Mouse (Mus musculus): ENCODE data around the gene Lrrc41. TPM values are rescaled to one million over a fixed set of nuclear protein-coding genes. Genes with fewer than 3 reads are reported as not detected.

The Lrrc41 gene
- polyA plus RNA-seq, 1 experiment from 2014 or later = 77.5 TPM

DNA sequence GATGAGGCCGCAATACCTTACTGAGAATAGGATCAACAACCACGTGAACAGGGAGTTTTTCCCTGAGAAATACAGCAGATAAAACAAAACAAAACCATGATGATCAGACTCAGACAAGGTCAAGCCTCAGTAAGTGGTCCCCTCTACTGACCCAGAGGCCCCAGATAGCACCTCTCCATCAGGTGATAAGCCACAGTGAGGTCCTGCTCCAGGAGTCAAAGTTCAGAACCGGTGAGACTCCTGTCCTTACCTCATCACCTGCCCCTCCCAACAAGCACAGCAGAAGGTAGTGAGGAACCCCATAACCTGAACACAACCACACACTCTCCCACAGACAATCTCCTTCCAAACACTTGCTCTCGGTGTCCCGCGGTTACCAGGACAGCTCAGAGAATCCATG lies 35.6 kb downstream of the Lrrc41 start:
- Histone ChIP-seq H3K36me3 (ENCODE audit: control insufficient read depth, insufficient read depth, low read length) (no peaks in the 10 kb centered on the region), H3K4me2 (ENCODE audit: low read depth, low read length) (no peak overlapping the region), H3K27ac (ENCODE audit: low read depth, low read length) (no peak overlapping the region), H3K27me3 (ENCODE audit: control insufficient read depth, insufficient read depth, low read length) (no peaks in the 10 kb centered on the region), H3K4me1 (ENCODE audit: control insufficient read depth, insufficient read depth, low read length) (no peaks in the 10 kb centered on the region), H3K9me3 (ENCODE audit: control insufficient read depth, low read length) (no peaks in the 10 kb centered on the region), H3K9ac (replicated peaks; ENCODE audit: low read depth, low read length) (no peak overlapping the region), H3K4me3 (ENCODE audit: low read depth, low read length) (no peak overlapping the region)
- 97% methylated on average over 6 of the region's 6 CpGs for WGBS
- ATAC-seq (ENCODE audit: low read depth) = no peak

GRCm38 (mm10) chr4:116111486-116111885 lies 36.4 kb downstream of the Lrrc41 start:
- WGBS = 33% methylated on average over 2 of the region's 2 CpGs
- no peak for ATAC-seq (ENCODE audit: low read depth)

GRCm38 (mm10) chr4:116122762-116123161 lies 47.7 kb downstream of the Lrrc41 start:
- Histone ChIP-seq H3K4me3 (ENCODE audit: low read depth, low read length) (no peak overlapping the region), H3K27ac (ENCODE audit: low read depth, low read length) (no peak overlapping the region), H3K9me3 (ENCODE audit: control insufficient read depth, low read length) (no peaks in the 10 kb centered on the region), H3K4me1 (ENCODE audit: control insufficient read depth, insufficient read depth, low read length) (no peaks in the 10 kb centered on the region), H3K27me3 (ENCODE audit: control insufficient read depth, insufficient read depth, low read length) (no peaks in the 10 kb centered on the region), H3K36me3 (ENCODE audit: control insufficient read depth, insufficient read depth, low read length) (no peaks in the 10 kb centered on the region), H3K4me2 (ENCODE audit: low read depth, low read length) (peak overlapping the region; percentile 74; the same call in 1 of the 2 replicates), H3K9ac (replicated peaks; ENCODE audit: low read depth, low read length) (no peak overlapping the region)
- ATAC-seq (ENCODE audit: low read depth) = no peak
- 4% methylated on average over 1 of the region's 1 CpGs for WGBS

More at GRCm38 (mm10) chr4:116111486-116111885, 36.4 kb downstream of the Lrrc41 start:
- H3K4me3 ChIP-seq (ENCODE audit: low read depth, low read length) = no peak overlapping the region
- no peaks in the 10 kb centered on the region for H3K27me3 ChIP-seq (ENCODE audit: control insufficient read depth, insufficient read depth, low read length)
- H3K36me3 ChIP-seq (ENCODE audit: control insufficient read depth, insufficient read depth, low read length) = no peaks in the 10 kb centered on the region
- no peak overlapping the region for H3K27ac ChIP-seq (ENCODE audit: low read depth, low read length)
- no peaks in the 10 kb centered on the region for H3K9me3 ChIP-seq (ENCODE audit: control insufficient read depth, low read length)
- H3K4me1 ChIP-seq (ENCODE audit: control insufficient read depth, insufficient read depth, low read length) = no peaks in the 10 kb centered on the region
- no peak overlapping the region for H3K9ac ChIP-seq (replicated peaks; ENCODE audit: low read depth, low read length)
- H3K4me2 ChIP-seq (ENCODE audit: low read depth, low read length) = no peak overlapping the region

- 5% methylated on average over 24 of the region's 24 CpGs for WGBS
- peak within 1 kb of the TSS; percentile 53 for H3K9ac ChIP-seq (replicated peaks; ENCODE audit: low read depth, low read length)
- H3K27me3 ChIP-seq (ENCODE audit: control insufficient read depth, insufficient read depth, low read length) = no peaks in the 10 kb centered on the region
- ATAC-seq (ENCODE audit: low read depth) = peak; percentile 99
- no peaks in the 10 kb centered on the region for H3K36me3 ChIP-seq (ENCODE audit: control insufficient read depth, insufficient read depth, low read length)
- H3K4me2 ChIP-seq (ENCODE audit: low read depth, low read length) = peak within 1 kb of the TSS; percentile 74
- H3K4me3 ChIP-seq (ENCODE audit: low read depth, low read length) = peak within 1 kb of the TSS; percentile 50
- no peaks in the 10 kb centered on the region for H3K9me3 ChIP-seq (ENCODE audit: control insufficient read depth, low read length)
- peak within 1 kb of the TSS; percentile 24; the same call in 1 of the 2 replicates for H3K27ac ChIP-seq (ENCODE audit: low read depth, low read length)
- H3K4me1 ChIP-seq (ENCODE audit: control insufficient read depth, insufficient read depth, low read length) = no peaks in the 10 kb centered on the region
Observed at GRCm38 (mm10) chr4:116123602-116124519, 48.8 kb downstream of the Lrrc41 start, which contains the start of the genes Rad54l and Pomgnt1. Rad54l (minus strand) TSS chr4:116123690. Pomgnt1 (plus strand) TSS chr4:116123840.

DNA sequence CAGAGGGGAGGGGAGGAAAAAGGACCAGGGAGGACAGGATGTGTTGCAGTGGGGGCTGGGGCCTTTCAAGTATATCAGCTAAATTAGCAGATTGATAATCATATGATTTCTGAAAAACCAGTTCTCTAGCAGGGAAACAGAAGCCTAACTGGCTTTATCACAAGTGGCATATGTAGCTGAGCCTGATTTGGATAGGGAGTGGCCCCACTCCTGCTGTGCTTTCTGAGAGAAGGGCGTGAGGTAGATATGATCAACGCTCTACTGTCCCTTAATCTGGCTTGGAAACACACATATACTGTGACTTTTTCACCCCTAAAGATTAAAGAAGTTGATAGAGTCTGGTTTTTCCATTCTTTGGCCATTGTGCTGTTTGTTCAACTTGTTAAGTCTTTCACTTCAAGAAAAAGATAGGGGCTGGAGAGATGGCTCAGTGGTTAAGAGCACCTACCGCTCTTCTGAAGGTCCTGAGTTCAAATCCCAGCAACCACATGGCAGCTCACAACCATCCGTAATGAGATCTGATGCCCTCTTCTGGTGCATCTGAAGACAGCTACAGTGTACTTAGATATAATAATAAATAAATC lies 50.8 kb downstream of the Lrrc41 start:
- WGBS = 96% methylated on average over 4 of the region's 4 CpGs

GRCm38 (mm10) chr4:116127956-116128355 lies 52.9 kb downstream of the Lrrc41 start:
- Histone ChIP-seq H3K4me2 (ENCODE audit: low read depth, low read length) (no peak overlapping the region), H3K36me3 (ENCODE audit: control insufficient read depth, insufficient read depth, low read length) (no peaks in the 10 kb centered on the region), H3K9ac (replicated peaks; ENCODE audit: low read depth, low read length) (no peak overlapping the region), H3K27ac (ENCODE audit: low read depth, low read length) (no peak overlapping the region), H3K9me3 (ENCODE audit: control insufficient read depth, low read length) (no peaks in the 10 kb centered on the region), H3K4me3 (ENCODE audit: low read depth, low read length) (no peak overlapping the region), H3K27me3 (ENCODE audit: control insufficient read depth, insufficient read depth, low read length) (no peaks in the 10 kb centered on the region), H3K4me1 (ENCODE audit: control insufficient read depth, insufficient read depth, low read length) (no peaks in the 10 kb centered on the region)
- no peak for ATAC-seq (ENCODE audit: low read depth)
- WGBS = 58% methylated on average over 6 of the region's 6 CpGs

More for the DNA sequence above, 50.8 kb downstream of the Lrrc41 start:
- ATAC-seq (ENCODE audit: low read depth) = no peak
- no peak overlapping the region for H3K4me3 ChIP-seq (ENCODE audit: low read depth, low read length)
- no peak overlapping the region for H3K4me2 ChIP-seq (ENCODE audit: low read depth, low read length)
- no peak overlapping the region for H3K9ac ChIP-seq (replicated peaks; ENCODE audit: low read depth, low read length)
- no peak overlapping the region for H3K27ac ChIP-seq (ENCODE audit: low read depth, low read length)
- no peaks in the 10 kb centered on the region for H3K36me3 ChIP-seq (ENCODE audit: control insufficient read depth, insufficient read depth, low read length)
- H3K27me3 ChIP-seq (ENCODE audit: control insufficient read depth, insufficient read depth, low read length) = no peaks in the 10 kb centered on the region
- no peaks in the 10 kb centered on the region for H3K4me1 ChIP-seq (ENCODE audit: control insufficient read depth, insufficient read depth, low read length)
- no peaks in the 10 kb centered on the region for H3K9me3 ChIP-seq (ENCODE audit: control insufficient read depth, low read length)

GRCm38 (mm10) chr4:116133126-116133525 lies 58.1 kb downstream of the Lrrc41 start:
- Histone ChIP-seq H3K9ac (replicated peaks; ENCODE audit: low read depth, low read length) (no peak overlapping the region), H3K9me3 (ENCODE audit: control insufficient read depth, low read length) (no peaks in the 10 kb centered on the region), H3K4me3 (ENCODE audit: low read depth, low read length) (no peak overlapping the region), H3K4me1 (ENCODE audit: control insufficient read depth, insufficient read depth, low read length) (no peaks in the 10 kb centered on the region), H3K27me3 (ENCODE audit: control insufficient read depth, insufficient read depth, low read length) (no peaks in the 10 kb centered on the region), H3K4me2 (ENCODE audit: low read depth, low read length) (no peak overlapping the region), H3K36me3 (ENCODE audit: control insufficient read depth, insufficient read depth, low read length) (no peaks in the 10 kb centered on the region), H3K27ac (ENCODE audit: low read depth, low read length) (no peak overlapping the region)
- no peak for ATAC-seq (ENCODE audit: low read depth)
- 71% methylated on average over 4 of the region's 4 CpGs for WGBS

DNA sequence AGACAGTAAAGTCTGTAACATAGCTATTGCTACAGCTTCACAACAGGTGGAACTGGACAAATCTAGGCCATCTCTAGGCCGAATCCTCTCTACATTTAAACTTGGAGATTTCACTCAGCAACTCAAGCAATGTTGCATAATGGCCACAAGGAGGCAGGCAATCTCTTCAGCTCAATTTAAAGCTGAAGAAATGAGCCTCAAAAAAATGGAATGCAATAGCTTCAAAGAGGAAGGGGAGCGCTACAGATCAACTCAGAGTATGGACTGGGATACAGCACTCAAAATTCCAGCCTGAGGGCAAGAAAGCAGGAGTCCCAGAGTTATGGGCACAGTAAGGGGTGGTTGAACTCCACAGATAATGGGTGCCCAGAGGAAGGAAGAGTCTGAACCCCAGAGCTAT lies 59.9 kb downstream of the Lrrc41 start:
- Histone ChIP-seq H3K27ac (ENCODE audit: low read depth, low read length) (no peak overlapping the region), H3K36me3 (ENCODE audit: control insufficient read depth, insufficient read depth, low read length) (no peaks in the 10 kb centered on the region), H3K4me1 (ENCODE audit: control insufficient read depth, insufficient read depth, low read length) (no peaks in the 10 kb centered on the region), H3K9ac (replicated peaks; ENCODE audit: low read depth, low read length) (no peak overlapping the region), H3K9me3 (ENCODE audit: control insufficient read depth, low read length) (no peaks in the 10 kb centered on the region), H3K4me3 (ENCODE audit: low read depth, low read length) (no peak overlapping the region), H3K4me2 (ENCODE audit: low read depth, low read length) (no peak overlapping the region), H3K27me3 (ENCODE audit: control insufficient read depth, insufficient read depth, low read length) (no peaks in the 10 kb centered on the region)
- no peak for ATAC-seq (ENCODE audit: low read depth)
- WGBS = 50% methylated on average over 2 of the region's 2 CpGs

DNA sequence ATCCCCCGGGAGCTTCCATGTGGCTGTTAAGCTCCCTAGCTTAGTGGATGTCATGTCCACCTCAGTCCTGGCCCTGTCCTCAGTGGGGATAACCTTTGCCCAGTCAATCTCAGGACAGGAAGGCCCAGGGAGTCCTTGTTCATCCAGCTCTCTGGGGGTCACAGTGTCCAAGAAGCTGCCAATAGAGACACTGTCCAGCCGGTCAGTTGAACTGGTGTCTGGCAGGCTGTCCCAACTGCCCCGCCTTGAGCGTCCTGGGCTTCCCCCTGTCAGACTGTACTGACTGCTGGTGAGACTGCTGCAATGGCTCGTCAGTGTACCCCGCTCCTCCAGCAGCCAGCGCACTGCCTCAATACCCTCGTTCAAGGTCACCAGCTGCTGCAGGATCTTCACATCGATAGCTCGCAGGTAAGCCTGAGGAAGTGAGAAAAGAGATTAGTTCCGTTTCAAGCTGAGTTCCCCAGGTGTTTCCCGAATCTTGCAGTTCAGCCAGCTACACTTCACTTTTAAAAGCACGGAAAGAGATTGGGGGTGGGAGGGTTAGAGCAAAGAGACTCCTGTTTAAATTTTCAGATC lies 62.4 kb downstream of the Lrrc41 start:
- H3K4me2 ChIP-seq (ENCODE audit: low read depth, low read length) = no peak overlapping the region
- 53% methylated on average over 13 of the region's 13 CpGs for WGBS
- ATAC-seq (ENCODE audit: low read depth) = no peak
- H3K36me3 ChIP-seq (ENCODE audit: control insufficient read depth, insufficient read depth, low read length) = no peaks in the 10 kb centered on the region
- H3K27ac ChIP-seq (ENCODE audit: low read depth, low read length) = no peak overlapping the region
- H3K9ac ChIP-seq (replicated peaks; ENCODE audit: low read depth, low read length) = no peak overlapping the region
- no peak overlapping the region for H3K4me3 ChIP-seq (ENCODE audit: low read depth, low read length)
- H3K9me3 ChIP-seq (ENCODE audit: control insufficient read depth, low read length) = no peaks in the 10 kb centered on the region
- H3K27me3 ChIP-seq (ENCODE audit: control insufficient read depth, insufficient read depth, low read length) = no peaks in the 10 kb centered on the region
- H3K4me1 ChIP-seq (ENCODE audit: control insufficient read depth, insufficient read depth, low read length) = no peaks in the 10 kb centered on the region

Measured in neural tube, embryonic 14.5 days (tissue).